Mouse (Mus musculus): ENCODE measurements around the gene Prkcd.

Gene Prkcd

GRCm38 (mm10) chr14:30625856-30626726, at the start of gene Prkcd:
TSS of gene Prkcd (minus strand) at chr14:30626210.
- DNase-seq (ENCODE audit: low spot score) = peak; percentile 78

- DNase-seq (ENCODE audit: low spot score) = no peak
These were observed 48.9 kb upstream of the Prkcd start for GRCm38 (mm10) chr14:30674947-30675346.

- peak; percentile 92 for DNase-seq (ENCODE audit: low spot score)
These were observed 45.9 kb upstream of the Prkcd start for GRCm38 (mm10) chr14:30671986-30672312.

DNA sequence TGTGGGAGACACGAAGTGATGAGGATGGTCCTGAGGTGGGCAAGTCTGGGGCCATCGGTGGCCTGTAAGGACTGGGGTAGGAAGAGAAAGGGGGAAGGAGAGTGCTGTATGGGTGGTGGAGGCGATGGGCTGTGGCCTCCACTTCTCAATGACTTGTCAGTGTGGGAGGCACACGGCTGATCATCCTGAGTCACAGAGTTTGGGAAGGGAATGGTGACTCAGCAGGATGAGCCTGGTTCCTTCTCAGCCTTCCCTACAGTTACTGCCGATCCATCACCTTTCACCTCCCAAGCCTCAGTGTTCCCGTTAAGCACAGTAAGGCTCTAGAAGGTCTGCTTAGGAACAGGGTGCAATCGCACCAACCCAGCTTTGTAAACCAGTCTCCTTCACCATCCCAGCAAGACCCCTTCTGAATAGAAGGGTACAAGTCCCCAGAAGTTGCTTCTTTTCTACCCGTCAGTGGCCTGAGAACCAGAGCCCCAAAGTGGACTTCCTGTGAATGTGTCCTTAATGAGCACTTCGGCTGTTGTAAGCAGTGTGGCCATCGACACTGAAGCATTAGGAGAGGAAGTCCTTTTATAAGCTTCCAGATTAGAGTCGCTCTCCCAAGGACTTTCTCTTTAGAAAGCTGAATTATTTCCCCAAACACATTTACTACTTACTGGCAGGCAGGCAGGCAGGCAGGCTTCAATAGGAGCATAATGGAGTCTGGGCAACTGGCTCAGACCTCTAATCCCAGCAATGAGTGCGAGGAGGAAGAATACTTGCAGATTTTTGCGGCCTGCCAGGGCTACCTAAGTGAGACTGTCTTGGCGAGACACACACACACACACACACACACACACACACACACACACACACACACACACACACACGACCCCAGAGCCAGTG, 45.3 kb upstream of the Prkcd start:
- no peak for DNase-seq (ENCODE audit: low spot score)

DNA sequence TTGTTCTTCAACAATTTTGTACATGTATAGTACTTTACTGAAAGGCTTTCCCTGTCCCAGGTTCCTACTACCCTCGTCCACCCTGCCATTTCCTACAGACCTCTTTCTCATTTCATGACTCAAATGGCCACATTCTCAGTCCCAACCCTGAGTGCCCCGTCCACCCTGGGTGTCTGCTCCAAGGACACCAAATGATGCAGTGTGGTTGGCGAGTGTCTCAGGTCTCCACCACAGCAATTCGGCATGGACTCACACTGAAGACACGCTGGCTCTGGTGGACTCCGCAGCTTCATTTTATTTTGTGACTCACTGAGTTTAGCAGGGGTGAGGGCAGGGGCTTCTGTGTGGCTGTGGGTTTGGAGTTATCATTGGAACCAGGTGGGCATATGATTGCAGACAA, 44.2 kb upstream of the Prkcd start:
- DNase-seq (ENCODE audit: low spot score) = no peak

- no peak for DNase-seq (ENCODE audit: low spot score)
These were observed 40.6 kb upstream of the Prkcd start for GRCm38 (mm10) chr14:30666604-30667003.

- DNase-seq (ENCODE audit: low spot score) = no peak
These were observed 40.1 kb upstream of the Prkcd start for GRCm38 (mm10) chr14:30666061-30666460.

DNA sequence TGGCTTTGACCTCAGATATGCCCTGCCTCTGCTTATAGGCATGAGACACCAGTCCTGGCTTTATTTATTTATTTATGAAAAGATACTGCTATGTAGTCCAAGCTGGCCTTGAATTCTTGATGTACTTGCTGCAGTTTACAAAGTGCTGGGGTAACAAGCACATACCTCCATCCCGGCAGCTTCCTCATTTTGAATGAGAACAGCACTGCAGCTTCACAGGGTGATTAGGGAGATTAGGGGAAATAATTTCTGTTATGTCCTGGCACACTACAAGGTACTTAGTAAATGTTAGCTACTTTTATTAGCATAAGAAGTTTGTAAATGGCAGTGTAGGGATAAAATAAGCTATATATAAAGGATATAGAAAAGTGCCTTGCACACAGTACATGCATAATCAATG, 29.5 kb upstream of the Prkcd start:
- no peak for DNase-seq (ENCODE audit: low spot score)

- no peak for DNase-seq (ENCODE audit: low spot score)
These were observed 28.8 kb upstream of the Prkcd start for GRCm38 (mm10) chr14:30654691-30655228.

GRCm38 (mm10) chr14:30653943-30654659, 28.1 kb upstream of the Prkcd start, which contains the start of gene Rft1:
TSS of gene Rft1 (plus strand) at chr14:30654360.
- peak; percentile 98 for DNase-seq (ENCODE audit: low spot score)

- peak; percentile 25 for DNase-seq (ENCODE audit: low spot score)
These were observed 25.0 kb upstream of the Prkcd start for GRCm38 (mm10) chr14:30650969-30651368.

- no peak for DNase-seq (ENCODE audit: low spot score)
These were observed 23.7 kb upstream of the Prkcd start for GRCm38 (mm10) chr14:30649745-30650144.

DNA sequence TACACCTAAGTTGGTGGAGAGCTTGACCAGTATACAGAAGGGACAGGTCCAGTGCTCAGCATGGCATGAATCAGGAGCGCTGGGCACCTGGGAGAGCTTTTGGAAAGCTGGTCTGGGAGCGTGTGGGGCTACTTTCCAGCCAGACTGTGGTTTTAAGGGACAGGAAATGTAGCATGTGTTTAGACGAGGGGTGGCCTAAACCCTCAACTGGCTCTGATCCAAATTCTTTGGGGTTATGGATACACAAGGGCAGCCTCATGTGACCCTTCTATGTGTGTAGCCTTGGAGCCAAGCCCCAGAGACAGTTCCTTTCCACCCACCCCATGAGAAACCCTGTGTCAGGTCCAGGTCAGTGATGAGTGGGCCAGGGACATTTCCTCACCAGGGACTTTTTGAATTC, 22.5 kb upstream of the Prkcd start:
- no peak for DNase-seq (ENCODE audit: low spot score)

DNA sequence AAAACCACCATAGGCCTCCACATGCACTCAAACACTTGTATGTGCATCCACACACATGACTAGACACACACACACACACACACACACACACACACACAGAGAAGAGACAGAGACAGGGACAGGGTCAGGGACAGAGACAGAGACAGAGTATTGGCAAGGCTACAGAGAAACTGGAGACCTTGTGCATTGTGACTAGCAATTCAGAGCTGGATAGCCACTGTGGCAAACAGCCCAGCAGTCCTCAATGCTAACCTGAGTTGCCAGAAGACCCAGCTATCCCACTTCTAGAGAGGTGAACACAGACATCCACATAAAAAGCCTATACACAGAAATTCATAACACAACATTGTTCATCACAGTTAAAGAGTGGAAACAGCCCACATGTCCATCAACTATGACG, 20.5 kb upstream of the Prkcd start:
- DNase-seq (ENCODE audit: low spot score) = no peak

GRCm38 (mm10) chr14:30645066-30645465, 19.1 kb upstream of the Prkcd start:
- no peak for DNase-seq (ENCODE audit: low spot score)

- DNase-seq (ENCODE audit: low spot score) = no peak
These were observed 18.0 kb upstream of the Prkcd start for GRCm38 (mm10) chr14:30644026-30644425.

- DNase-seq (ENCODE audit: low spot score) = no peak
These were observed 15.7 kb upstream of the Prkcd start for GRCm38 (mm10) chr14:30641748-30642147.

GRCm38 (mm10) chr14:30638686-30639085, 12.7 kb upstream of the Prkcd start:
- DNase-seq (ENCODE audit: low spot score) = no peak

GRCm38 (mm10) chr14:30638009-30638408, 12.0 kb upstream of the Prkcd start:
- DNase-seq (ENCODE audit: low spot score) = no peak

- DNase-seq (ENCODE audit: low spot score) = no peak
These were observed 11.1 kb upstream of the Prkcd start for GRCm38 (mm10) chr14:30637087-30637486.

DNA sequence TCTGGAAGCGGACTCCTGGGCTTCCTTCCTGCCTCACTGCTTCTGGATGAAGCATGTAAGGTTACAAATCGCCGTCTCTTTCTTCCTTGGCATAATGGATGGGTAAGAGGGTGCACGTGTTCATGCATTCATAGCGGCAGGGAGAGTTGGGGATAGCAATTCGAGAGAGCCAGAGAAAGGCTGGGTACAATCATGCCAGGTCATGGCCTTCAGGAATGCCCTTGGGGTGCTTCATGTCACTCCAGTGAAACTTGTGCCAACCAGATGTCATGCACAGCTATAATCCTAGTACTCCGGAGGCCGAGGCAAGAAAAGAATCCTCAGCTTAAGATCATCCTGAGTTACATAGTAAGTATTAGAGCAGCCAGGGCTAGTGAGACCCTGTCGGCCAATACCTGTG, 10.5 kb upstream of the Prkcd start:
- DNase-seq (ENCODE audit: low spot score) = no peak
